Mouse (Mus musculus): ENCODE measurements around the gene Eif4g2. TPM values are rescaled to one million over a fixed set of nuclear protein-coding genes. Genes with fewer than 3 reads are reported as not detected.
A peak's percentile ranks its signal among the peaks of the same experiment; 100 is the strongest.

The Eif4g2 gene
- polyA plus RNA-seq, 1 experiment = 242 TPM

- Histone ChIP-seq H3K4me1 (ENCODE audit: control insufficient read depth, insufficient read depth, low read length) (0 out of 2 replicates have a peak, but pooled peaks cover 2% of the 10 kb centered on the region), H3K27ac (ENCODE audit: insufficient read depth, low read length) (no peak overlapping the region), H3K4me3 (ENCODE audit: insufficient read depth, low read length) (no peak overlapping the region)
- TF ChIP-seq CTCF (IDR thresholded peaks at IDR 0.05; ENCODE audit: extremely low read depth, insufficient read depth, low read length) (no peak), POLR2A (IDR thresholded peaks at IDR 0.05; ENCODE audit: extremely low read depth, insufficient read depth, low read length) (no peak)
These were observed 7.5 kb downstream of the Eif4g2 start for GRCm38 (mm10) chr7:111075288-111075687.

GRCm38 (mm10) chr7:111072410-111072809, 10.4 kb downstream of the Eif4g2 start:
- H3K4me1 ChIP-seq (ENCODE audit: control insufficient read depth, insufficient read depth, low read length) = no peaks in the 10 kb centered on the region
- H3K27ac ChIP-seq (ENCODE audit: insufficient read depth, low read length) = no peak overlapping the region
- H3K4me3 ChIP-seq (ENCODE audit: insufficient read depth, low read length) = no peak overlapping the region
- TF ChIP-seq POLR2A (IDR thresholded peaks at IDR 0.05; ENCODE audit: extremely low read depth, insufficient read depth, low read length) = no peak
- no peak for TF ChIP-seq CTCF (IDR thresholded peaks at IDR 0.05; ENCODE audit: extremely low read depth, insufficient read depth, low read length)

- no peaks in the 10 kb centered on the region for H3K4me1 ChIP-seq (ENCODE audit: control insufficient read depth, insufficient read depth, low read length)
- H3K27ac ChIP-seq (ENCODE audit: insufficient read depth, low read length) = no peak overlapping the region
- H3K4me3 ChIP-seq (ENCODE audit: insufficient read depth, low read length) = no peak overlapping the region
- TF ChIP-seq CTCF (IDR thresholded peaks at IDR 0.05; ENCODE audit: extremely low read depth, insufficient read depth, low read length) = no peak
- no peak for TF ChIP-seq POLR2A (IDR thresholded peaks at IDR 0.05; ENCODE audit: extremely low read depth, insufficient read depth, low read length)
These were observed 12.7 kb downstream of the Eif4g2 start for GRCm38 (mm10) chr7:111070167-111070496.

DNA sequence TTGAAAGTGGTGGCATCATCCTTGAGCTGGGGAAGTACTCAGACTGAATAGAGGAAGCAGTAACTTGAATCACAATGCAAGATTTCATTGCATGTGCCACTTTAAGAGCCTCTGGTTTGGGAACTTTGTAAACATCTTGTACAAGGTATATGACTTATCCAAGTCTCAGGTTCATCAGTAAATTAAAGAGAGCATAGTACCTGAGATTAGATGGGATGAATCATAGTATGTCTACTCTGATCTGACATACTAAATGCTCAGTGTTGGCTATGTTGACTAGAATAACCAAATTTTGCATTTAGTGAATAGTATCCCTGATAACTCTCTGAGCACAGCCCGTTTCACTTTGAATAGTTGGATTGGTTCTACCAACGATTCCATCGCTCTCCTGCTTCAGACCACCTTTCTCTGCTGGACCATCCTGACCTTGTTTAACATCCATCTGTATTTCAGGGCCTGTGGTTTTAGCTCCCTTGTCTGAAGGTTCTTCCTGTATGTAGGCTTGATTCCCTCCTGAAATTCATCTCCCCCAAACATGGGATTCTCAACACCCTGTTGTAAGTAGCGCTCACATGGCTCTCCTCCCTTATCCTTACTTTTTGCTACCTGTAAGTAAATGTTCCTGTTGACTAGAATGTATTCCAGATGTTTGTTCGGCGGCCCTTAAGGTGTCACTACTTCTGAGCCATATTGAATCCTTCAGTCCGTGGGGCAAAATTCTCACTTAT, 13.2 kb downstream of the Eif4g2 start:
- Histone ChIP-seq H3K27ac (ENCODE audit: insufficient read depth, low read length) (no peak overlapping the region), H3K4me3 (ENCODE audit: insufficient read depth, low read length) (no peak overlapping the region), H3K4me1 (ENCODE audit: control insufficient read depth, insufficient read depth, low read length) (no peaks in the 10 kb centered on the region)
- TF ChIP-seq POLR2A (IDR thresholded peaks at IDR 0.05; ENCODE audit: extremely low read depth, insufficient read depth, low read length) = 0 out of 2 replicates have a peak, but pooled peaks have one; percentile 23
- TF ChIP-seq CTCF (IDR thresholded peaks at IDR 0.05; ENCODE audit: extremely low read depth, insufficient read depth, low read length) = no peak

- Histone ChIP-seq H3K4me3 (ENCODE audit: insufficient read depth, low read length) (no peak overlapping the region), H3K27ac (ENCODE audit: insufficient read depth, low read length) (no peak overlapping the region), H3K4me1 (ENCODE audit: control insufficient read depth, insufficient read depth, low read length) (no peaks in the 10 kb centered on the region)
- no peak for TF ChIP-seq CTCF (IDR thresholded peaks at IDR 0.05; ENCODE audit: extremely low read depth, insufficient read depth, low read length)
- TF ChIP-seq POLR2A (IDR thresholded peaks at IDR 0.05; ENCODE audit: extremely low read depth, insufficient read depth, low read length) = no peak
These were observed 14.6 kb downstream of the Eif4g2 start for GRCm38 (mm10) chr7:111068181-111068580.

DNA sequence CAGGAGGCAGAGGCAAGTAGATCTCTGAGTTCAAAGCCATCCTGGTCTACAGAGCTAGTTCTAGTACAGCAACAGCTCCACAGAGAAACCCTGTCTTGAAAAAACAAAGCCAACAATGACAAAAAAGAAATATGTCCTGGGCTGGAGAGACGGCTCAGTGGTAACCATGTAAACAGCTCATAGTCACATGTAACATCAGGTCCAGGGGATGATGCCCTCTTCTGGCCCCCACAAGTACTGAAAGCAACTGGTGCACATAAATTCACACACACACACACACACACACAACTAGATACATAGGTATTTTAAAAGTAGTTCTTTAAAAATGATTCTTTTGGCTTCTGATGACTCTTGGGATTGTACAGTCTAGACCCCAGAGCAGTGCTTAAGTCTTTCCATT, 19.9 kb downstream of the Eif4g2 start:
- H3K27ac ChIP-seq (ENCODE audit: insufficient read depth, low read length) = no peak overlapping the region
- no peaks in the 10 kb centered on the region for H3K4me1 ChIP-seq (ENCODE audit: control insufficient read depth, insufficient read depth, low read length)
- TF ChIP-seq CTCF (IDR thresholded peaks at IDR 0.05; ENCODE audit: extremely low read depth, insufficient read depth, low read length) (no peak), POLR2A (IDR thresholded peaks at IDR 0.05; ENCODE audit: extremely low read depth, insufficient read depth, low read length) (no peak)
- no peak overlapping the region for H3K4me3 ChIP-seq (ENCODE audit: insufficient read depth, low read length)

- Histone ChIP-seq H3K4me1 (ENCODE audit: control insufficient read depth, insufficient read depth, low read length) (no peaks in the 10 kb centered on the region), H3K4me3 (ENCODE audit: insufficient read depth, low read length) (no peak overlapping the region), H3K27ac (ENCODE audit: insufficient read depth, low read length) (no peak overlapping the region)
- TF ChIP-seq CTCF (IDR thresholded peaks at IDR 0.05; ENCODE audit: extremely low read depth, insufficient read depth, low read length) (no peak), POLR2A (IDR thresholded peaks at IDR 0.05; ENCODE audit: extremely low read depth, insufficient read depth, low read length) (no peak)
These were observed 23.3 kb downstream of the Eif4g2 start for GRCm38 (mm10) chr7:111059527-111059926.

GRCm38 (mm10) chr7:111055984-111056657, 26.7 kb downstream of the Eif4g2 start:
- H3K4me1 ChIP-seq (ENCODE audit: control insufficient read depth, insufficient read depth, low read length) = no peaks in the 10 kb centered on the region
- TF ChIP-seq POLR2A (IDR thresholded peaks at IDR 0.05; ENCODE audit: extremely low read depth, insufficient read depth, low read length) (no peak), CTCF (IDR thresholded peaks at IDR 0.05; ENCODE audit: extremely low read depth, insufficient read depth, low read length) (no peak)
- no peak overlapping the region for H3K4me3 ChIP-seq (ENCODE audit: insufficient read depth, low read length)
- no peak overlapping the region for H3K27ac ChIP-seq (ENCODE audit: insufficient read depth, low read length)

GRCm38 (mm10) chr7:111055221-111055620, 27.6 kb downstream of the Eif4g2 start:
- no peak overlapping the region for H3K27ac ChIP-seq (ENCODE audit: insufficient read depth, low read length)
- TF ChIP-seq POLR2A (IDR thresholded peaks at IDR 0.05; ENCODE audit: extremely low read depth, insufficient read depth, low read length) (no peak), CTCF (IDR thresholded peaks at IDR 0.05; ENCODE audit: extremely low read depth, insufficient read depth, low read length) (no peak)
- no peak overlapping the region for H3K4me3 ChIP-seq (ENCODE audit: insufficient read depth, low read length)
- H3K4me1 ChIP-seq (ENCODE audit: control insufficient read depth, insufficient read depth, low read length) = no peaks in the 10 kb centered on the region

Measured in cortical plate, adult 2 months (tissue).